Mouse (Mus musculus) liver, postnatal 0 days (tissue): ENCODE measurements around the gene Fga. TPM values are rescaled to one million over a fixed set of nuclear protein-coding genes. Genes with fewer than 3 reads are reported as not detected.
A peak's percentile ranks its signal among the peaks of the same experiment; 100 is the strongest.

ENCODE experiments used
- ATAC-seq: fragments of 200-750 bp; cut with Nextera tagmentation; 2 replicates; pipeline ENCODE4 v1.8.0; 2017; ENCODE audit warnings: mild to moderate bottlenecking, moderate library complexity
- DNase-seq: peaks from one replicate; pipeline ENCODE4 v3.0.0-alpha.2; 2016
- H3K27ac ChIP-seq: fragments of 300-500 bp; sonication (generic); 2 replicates; pipeline ENCODE4 v1.5.1; 2014; ENCODE audit warnings: antibody characterized with exemption, moderate library complexity, mild to moderate bottlenecking, low read depth
- H3K27me3 ChIP-seq: fragments of 300-500 bp; sonication (generic); 2 replicates; pipeline ENCODE4 v1.6.1; 2014; ENCODE audit warnings: low read length, control low read depth, mixed read lengths; ENCODE audit not compliant: insufficient read depth
- H3K36me3 ChIP-seq: fragments of 300-500 bp; sonication (generic); replicated peaks from 2 replicates; pipeline ENCODE4 v1.6.1; 2014; ENCODE audit warnings: mild to moderate bottlenecking, control low read depth, low read length, moderate library complexity, mixed read lengths; ENCODE audit not compliant: insufficient read depth
- H3K4me1 ChIP-seq: fragments of 300-500 bp; sonication (generic); 2 replicates; pipeline ENCODE4 v1.6.1; 2014; ENCODE audit warnings: antibody characterized with exemption, mild to moderate bottlenecking, control low read depth; ENCODE audit not compliant: insufficient read depth
- H3K4me2 ChIP-seq: fragments of 300-500 bp; sonication (generic); 2 replicates; pipeline ENCODE4 v1.6.1; 2014; ENCODE audit warnings: low read depth, mild to moderate bottlenecking, low read length, moderate library complexity, mixed read lengths
- H3K4me3 ChIP-seq: fragments of 300-500 bp; sonication (generic); 2 replicates; pipeline ENCODE4 v1.5.1; 2014; ENCODE audit warnings: low read depth, low read length
- H3K9ac ChIP-seq: fragments of 300-500 bp; sonication (generic); replicated peaks from 2 replicates; pipeline ENCODE4 v1.6.1; 2014; ENCODE audit warnings: mild to moderate bottlenecking, moderate library complexity
- H3K9me3 ChIP-seq: fragments of 300-500 bp; sonication (generic); 2 replicates; pipeline ENCODE4 v1.6.1; 2016; ENCODE audit warnings: mild to moderate bottlenecking, control low read depth, low read length, mixed read lengths
- CTCF ChIP-seq: sonication (generic); IDR thresholded peaks from 2 replicates; pipeline ENCODE4 v1.5.1; 2016; ENCODE audit warnings: antibody characterized with exemption, low read depth
- EP300 ChIP-seq: IDR thresholded peaks from 2 replicates; pipeline ENCODE4 v1.6.1; 2016; ENCODE audit warnings: antibody characterized with exemption, low read depth, mild to moderate bottlenecking
- WGBS: fragments of 180-500 bp; shearing (Covaris S2); extraction: QIAGEN DNeasy Blood & Tissue Kit; methylation state at CpG from one replicate; pipeline ENCODE4 v1.1.7; 2014; ENCODE audit not compliant: insufficient replicate concordance; 5-methylcytosine and 5-hydroxymethylcytosine counted together
- polyA plus RNA-seq: library from polyadenylated mRNA; unstranded; fragments of >200 nt; fragmentation: Nextera tagmentation; extraction: Ambion mirVana; gene quantifications from 2 replicates; pipeline ENCODE4 v1.2.1, GENCODE M21; 2015

Gene Fga
- polyA plus RNA-seq, 1 experiment from 2014 or later = 4,366 TPM

DNA sequence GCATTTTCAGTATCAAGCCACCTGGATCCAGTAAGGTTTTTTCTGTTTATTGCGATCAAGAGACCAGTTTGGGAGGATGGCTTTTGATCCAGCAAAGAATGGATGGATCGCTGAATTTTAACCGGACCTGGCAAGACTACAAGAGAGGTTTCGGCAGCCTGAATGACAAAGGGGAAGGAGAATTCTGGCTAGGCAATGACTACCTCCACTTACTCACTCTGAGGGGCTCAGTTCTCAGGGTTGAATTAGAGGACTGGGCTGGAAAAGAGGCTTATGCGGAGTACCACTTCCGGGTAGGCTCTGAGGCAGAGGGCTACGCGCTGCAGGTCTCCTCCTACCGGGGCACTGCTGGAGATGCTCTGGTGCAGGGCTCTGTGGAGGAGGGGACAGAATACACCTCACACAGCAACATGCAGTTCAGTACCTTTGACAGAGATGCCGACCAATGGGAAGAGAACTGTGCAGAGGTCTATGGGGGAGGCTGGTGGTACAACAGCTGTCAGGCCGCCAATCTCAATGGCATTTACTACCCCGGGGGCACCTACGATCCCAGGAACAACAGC is 7.0 kb downstream of the Fga start:
- Histone ChIP-seq H3K27me3 (no peaks in the 10 kb centered on the region), H3K9ac (no peak overlapping the region), H3K27ac (no peak overlapping the region), H3K9me3 (no peaks in the 10 kb centered on the region), H3K36me3 (no peaks in the 10 kb centered on the region), H3K4me3 (no peak overlapping the region), H3K4me2 (no peak overlapping the region), H3K4me1 (no peaks in the 10 kb centered on the region)
- peak; percentile 56 for ATAC-seq
- TF ChIP-seq EP300 (no peak), CTCF (no peak)
- DNase-seq = no peak
- 47% methylated on average over 13 of the region's 13 CpGs for WGBS

DNA sequence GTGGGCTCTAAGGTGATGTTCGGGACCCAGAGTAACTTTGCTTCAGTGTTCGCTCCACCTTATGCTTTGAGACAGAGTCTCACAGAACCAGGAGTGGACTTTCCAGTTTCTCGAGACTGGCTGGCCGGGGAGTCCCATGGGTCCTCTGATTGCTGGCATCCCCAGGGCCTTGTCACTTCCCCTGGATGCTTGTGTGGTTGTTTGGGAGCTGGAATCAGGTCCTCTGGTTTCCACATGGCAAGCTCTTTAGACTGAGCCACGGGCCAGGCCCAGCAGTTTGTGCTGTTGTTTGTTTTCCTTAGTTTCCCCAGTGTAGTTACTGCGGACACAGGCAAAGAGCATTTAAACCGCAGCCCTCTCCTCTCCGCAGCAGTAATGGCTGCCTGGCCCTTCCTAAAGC is 7.9 kb downstream of the Fga start:
- no peak overlapping the region for H3K27ac ChIP-seq
- no peak for TF ChIP-seq EP300
- no peak for TF ChIP-seq CTCF
- DNase-seq = no peak

DNA sequence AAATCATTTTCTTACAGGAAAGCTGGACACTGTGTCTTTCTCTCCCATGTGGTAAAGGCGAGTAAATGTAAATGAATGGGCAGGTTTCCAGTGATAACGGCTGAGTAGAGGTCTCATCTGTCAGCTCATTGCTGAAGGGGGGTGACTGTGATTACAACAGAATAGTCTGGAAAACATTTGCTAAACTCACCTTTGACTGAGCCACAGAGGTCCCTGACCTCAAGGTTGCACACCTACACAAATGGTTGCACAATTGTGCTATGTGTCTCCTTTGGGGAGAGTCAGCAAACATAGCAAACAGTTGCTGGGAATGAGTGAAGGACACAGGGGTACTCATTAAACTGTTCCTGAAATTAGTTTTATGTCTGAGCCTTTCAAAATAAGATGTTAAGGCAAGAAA is 13.0 kb downstream of the Fga start:
- WGBS = 46% methylated on average over 2 of the region's 2 CpGs
- H3K27ac ChIP-seq = peak overlapping the region; percentile 93

More for the DNA sequence above, 7.9 kb downstream of the Fga start:
- Histone ChIP-seq H3K4me3 (no peak overlapping the region), H3K27me3 (no peaks in the 10 kb centered on the region), H3K4me2 (no peak overlapping the region), H3K4me1 (no peaks in the 10 kb centered on the region), H3K9ac (no peak overlapping the region), H3K36me3 (no peaks in the 10 kb centered on the region), H3K9me3 (no peaks in the 10 kb centered on the region)
- 69% methylated on average over 8 of the region's 8 CpGs for WGBS
- peak; percentile 9; the same call in 1 of the 2 replicates for ATAC-seq

DNA sequence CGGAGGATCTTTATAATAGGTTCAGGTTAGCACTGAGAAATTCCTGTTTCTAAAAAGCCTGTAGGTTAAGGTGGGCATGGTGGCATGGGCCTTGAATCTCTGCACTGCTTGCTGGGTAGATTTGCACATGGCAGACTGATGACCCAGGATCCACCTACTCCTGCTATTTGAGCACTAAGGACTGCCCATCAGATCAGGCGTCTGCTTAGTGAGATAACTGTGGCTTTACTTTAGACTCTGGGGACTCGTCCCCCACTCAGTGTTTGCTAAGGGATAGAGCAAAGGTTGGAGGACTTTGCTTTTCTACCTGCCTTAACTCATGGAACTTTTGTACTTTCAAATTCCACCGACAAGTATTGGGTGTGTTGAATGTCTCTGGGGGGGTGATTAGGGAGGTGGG is 13.8 kb downstream of the Fga start:
- ATAC-seq (peak; percentile 49), DNase-seq (no peak)
- Histone ChIP-seq H3K4me2 (no peak overlapping the region), H3K27ac (peak overlapping the region; percentile 93), H3K9ac (no peak overlapping the region), H3K4me1 (no peaks in the 10 kb centered on the region), H3K4me3 (no peak overlapping the region), H3K27me3 (no peaks in the 10 kb centered on the region), H3K36me3 (0 out of 2 replicates have a peak, but pooled peaks cover 3% of the 10 kb centered on the region), H3K9me3 (no peaks in the 10 kb centered on the region)
- WGBS = 42% methylated on average over 4 of the region's 4 CpGs
- TF ChIP-seq CTCF (no peak), EP300 (peak; percentile 67; the same call in 1 of the 2 replicates)

More for the DNA sequence above, 13.0 kb downstream of the Fga start:
- peak; percentile 87 for TF ChIP-seq EP300
- TF ChIP-seq CTCF = no peak
- Histone ChIP-seq H3K4me2 (peak overlapping the region; percentile 13; the same call in 1 of the 2 replicates), H3K9ac (no peak overlapping the region), H3K27me3 (no peaks in the 10 kb centered on the region), H3K4me3 (no peak overlapping the region), H3K36me3 (0 out of 2 replicates have a peak, but pooled peaks cover 3% of the 10 kb centered on the region), H3K4me1 (no peaks in the 10 kb centered on the region), H3K9me3 (no peaks in the 10 kb centered on the region)
- peak; percentile 53 for ATAC-seq
- DNase-seq = no peak

DNA sequence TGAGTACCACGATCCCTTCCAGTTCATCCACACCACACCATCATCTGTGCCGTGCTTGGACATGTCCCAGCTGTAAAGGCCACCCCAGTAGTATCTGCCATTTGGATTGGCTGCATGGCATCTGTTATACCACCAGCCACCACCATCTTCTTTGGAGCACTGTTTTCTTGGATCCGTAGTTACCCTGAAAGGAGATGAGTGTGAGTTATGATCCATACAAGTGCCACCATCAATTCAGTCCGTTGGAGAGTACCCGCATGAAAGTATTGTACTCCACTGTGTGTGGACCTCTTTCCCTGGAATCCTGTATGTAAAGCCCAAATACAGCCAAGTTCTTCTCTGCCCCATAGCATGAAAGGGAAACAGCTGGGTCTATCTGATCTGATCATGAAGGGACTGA is 16.6 kb downstream of the Fga start:
- Histone ChIP-seq H3K4me1 (no peaks in the 10 kb centered on the region), H3K4me3 (no peak overlapping the region), H3K27ac (no peak overlapping the region), H3K36me3 (0 out of 2 replicates have a peak, but pooled peaks cover 5% of the 10 kb centered on the region), H3K9ac (no peak overlapping the region), H3K9me3 (no peaks in the 10 kb centered on the region), H3K4me2 (no peak overlapping the region), H3K27me3 (no peaks in the 10 kb centered on the region)
- no peak for TF ChIP-seq EP300
- TF ChIP-seq CTCF = no peak
- no peak for DNase-seq
- 78% methylated on average over 5 of the region's 5 CpGs for WGBS
- ATAC-seq = peak; percentile 18

DNA sequence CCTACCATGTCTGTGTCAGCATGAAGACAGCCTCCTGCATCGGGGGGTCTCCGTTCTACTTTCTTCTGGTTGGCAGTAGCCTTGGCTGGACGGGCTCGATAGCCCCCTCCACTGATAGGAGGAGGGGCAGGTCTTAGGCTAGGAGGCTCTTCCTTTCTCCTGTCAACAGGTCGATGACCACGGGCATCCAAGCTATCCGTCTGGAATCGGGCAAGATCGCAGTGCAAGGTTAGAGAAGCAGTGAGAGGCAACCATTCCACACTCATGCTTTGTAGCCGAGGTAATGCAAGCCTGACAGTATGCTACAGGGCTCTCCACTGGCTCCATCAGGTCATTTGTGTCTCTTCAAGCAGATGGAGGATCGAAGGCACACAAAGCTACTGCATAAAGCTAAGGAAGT is 20.8 kb downstream of the Fga start:
- no peak overlapping the region for H3K27ac ChIP-seq
- no peak for ATAC-seq
- no peak for DNase-seq
- no peaks in the 10 kb centered on the region for H3K4me1 ChIP-seq
- 53% methylated on average over 11 of the region's 11 CpGs for WGBS
- peak overlapping the region; percentile 34 for H3K4me2 ChIP-seq
- H3K27me3 ChIP-seq = no peaks in the 10 kb centered on the region
- TF ChIP-seq CTCF (no peak), EP300 (no peak)
- H3K4me3 ChIP-seq = peak overlapping the region; percentile 21; the same call in 1 of the 2 replicates
- H3K36me3 ChIP-seq = 0 out of 2 replicates have a peak, but pooled peaks cover 5% of the 10 kb centered on the region
- H3K9ac ChIP-seq = no peak overlapping the region
- H3K9me3 ChIP-seq = no peaks in the 10 kb centered on the region
